Mouse (Mus musculus) thymus, adult 2 months (tissue): ENCODE data around the gene Sppl2c.

ENCODE experiments used
- CTCF ChIP-seq: fragments of 200-500 bp; IDR thresholded peaks from 2 replicates; pipeline ENCODE4 v1.5.1; 2012; ENCODE audit warnings: mild to moderate bottlenecking, control low read depth, low read length, moderate library complexity, borderline replicate concordance; ENCODE audit not compliant: control insufficient read depth, poor library complexity, insufficient read depth; ENCODE audit errors: extremely low read depth
- POLR2A ChIP-seq: fragments of 200-500 bp; IDR thresholded peaks from 2 replicates; pipeline ENCODE4 v1.6.1; 2012; ENCODE audit warnings: mild to moderate bottlenecking, low read length, control low read depth, moderate library complexity; ENCODE audit not compliant: control insufficient read depth, poor library complexity, insufficient read depth; ENCODE audit errors: extremely low read depth

GRCm38 (mm10) chr11:104179804-104180203, 6.3 kb upstream of the Sppl2c start:
- TF ChIP-seq CTCF (no peak), POLR2A (no peak)
